Mouse (Mus musculus) NIH3T3 (cell line): ENCODE measurements around the gene Dop1b.
"Not testable (repeated sequence)": the region's sequence is repeated elsewhere in the genome, so short reads cannot be mapped to it uniquely, and the experiment has no call there.

Experiments
- DNase-seq: peaks from one replicate; pipeline ENCODE4 v3.0.0-alpha.2; 2012; ENCODE audit warnings: low read depth

The Dop1b gene

GRCm38 (mm10) chr16:93711411-93712188, at the start of gene Dop1b:
Gene Dop1b (plus strand): TSS chr16:93711904.
- DNase-seq: peak; percentile 99

- DNase-seq: no peak
Observed at GRCm38 (mm10) chr16:93667976-93668375, 43.7 kb upstream of the Dop1b start.

- no peak for DNase-seq
Observed at GRCm38 (mm10) chr16:93669521-93669920, 42.2 kb upstream of the Dop1b start.

- DNase-seq: not testable (repeated sequence)
Observed at GRCm38 (mm10) chr16:93670466-93670865, 41.2 kb upstream of the Dop1b start.

GRCm38 (mm10) chr16:93671064-93671463, 40.6 kb upstream of the Dop1b start:
- DNase-seq: no peak

- no peak for DNase-seq
Observed at GRCm38 (mm10) chr16:93676376-93676775, 35.3 kb upstream of the Dop1b start.

GRCm38 (mm10) chr16:93678206-93678605, 33.5 kb upstream of the Dop1b start:
- DNase-seq: no peak

GRCm38 (mm10) chr16:93679165-93679564, 32.5 kb upstream of the Dop1b start:
- no peak for DNase-seq

GRCm38 (mm10) chr16:93682156-93682688, 29.5 kb upstream of the Dop1b start:
- peak; percentile 67 for DNase-seq

GRCm38 (mm10) chr16:93682689-93683507, 28.8 kb upstream of the Dop1b start, which contains the start of gene Cbr3:
Gene Cbr3 (plus strand): TSS chr16:93683215.
- peak; percentile 81 for DNase-seq

- peak; percentile 61 for DNase-seq
Observed at GRCm38 (mm10) chr16:93683508-93684236, 28.0 kb upstream of the Dop1b start.

- DNase-seq: peak; percentile 13
Observed at GRCm38 (mm10) chr16:93684441-93684840, 27.3 kb upstream of the Dop1b start.

GRCm38 (mm10) chr16:93685783-93686182, 25.9 kb upstream of the Dop1b start:
- not testable (repeated sequence) for DNase-seq

GRCm38 (mm10) chr16:93686421-93686820, 25.3 kb upstream of the Dop1b start:
- no peak for DNase-seq

- peak; percentile 64 for DNase-seq
Observed at GRCm38 (mm10) chr16:93686945-93687344, 24.8 kb upstream of the Dop1b start.

- DNase-seq: no peak
Observed at GRCm38 (mm10) chr16:93691206-93691841, 20.4 kb upstream of the Dop1b start.

- DNase-seq: no peak
Observed at GRCm38 (mm10) chr16:93692744-93693143, 19.0 kb upstream of the Dop1b start.

- no peak for DNase-seq
Observed at GRCm38 (mm10) chr16:93707116-93707515, 4.6 kb upstream of the Dop1b start.

- DNase-seq: no peak
Observed at GRCm38 (mm10) chr16:93709217-93709616, 2.5 kb upstream of the Dop1b start.

- peak; percentile 90 for DNase-seq
Observed at GRCm38 (mm10) chr16:93710924-93711323, 780 bp upstream of the Dop1b start.

GRCm38 (mm10) chr16:93712189-93712885, 633 bp downstream of the Dop1b start:
- DNase-seq: no peak
